Mouse (Mus musculus) megakaryocyte, embryonic 14.5 days (primary cell): ENCODE measurements around the gene Clybl.

Experiments used
- FLI1 ChIP-seq: IDR thresholded peaks from 2 replicates; pipeline ENCODE4 v1.6.1; 2012; ENCODE audit warnings: low read length, inconsistent platforms, mixed read lengths
- GATA1 ChIP-seq: IDR thresholded peaks from 3 replicates; pipeline ENCODE4 v1.6.1; 2012; ENCODE audit warnings: mixed read lengths, low read length, inconsistent platforms, borderline replicate concordance

DNA sequence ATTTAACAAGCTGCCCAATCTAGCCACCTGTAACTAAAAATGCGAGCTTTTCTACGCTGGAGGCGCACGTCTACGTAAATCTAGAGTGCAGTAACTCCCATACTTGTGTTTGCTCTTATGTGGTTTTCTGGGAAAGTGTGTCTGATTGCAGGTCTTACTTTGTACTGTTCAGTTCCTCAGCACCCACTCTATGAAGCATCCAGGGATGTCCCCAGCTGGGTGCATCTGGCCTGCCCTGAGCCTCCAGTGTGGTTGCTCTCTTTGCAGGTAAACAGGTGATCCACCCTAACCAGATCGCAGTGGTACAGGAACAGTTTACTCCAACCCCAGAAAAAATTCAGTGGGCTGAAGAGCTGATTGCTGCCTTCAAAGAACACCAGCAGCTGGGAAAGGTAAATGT, 202.4 kb downstream of the Clybl start:
- TF ChIP-seq FLI1 = no peak
- no peak for TF ChIP-seq GATA1
